Mouse (Mus musculus): Measurements from ENCODE around the gene Hacd3. TPM values are rescaled to one million over a fixed set of nuclear protein-coding genes. Genes with fewer than 3 reads are reported as not detected.
"Not testable (repeated sequence)": the region's sequence is repeated elsewhere in the genome, so short reads cannot be mapped to it uniquely, and the experiment has no call there.

Hacd3 gene
- polyA plus RNA-seq, 1 experiment from 2014 or later = 108 TPM

- no peak overlapping the region for H3K27ac ChIP-seq
Measured at GRCm38 (mm10) chr9:65016241-65016977, 5.1 kb downstream of the Hacd3 start.

GRCm38 (mm10) chr9:65015461-65016222, 5.9 kb downstream of the Hacd3 start:
- H3K9ac ChIP-seq = no peak overlapping the region
- no peak overlapping the region for H3K27ac ChIP-seq
- H3K36me3 ChIP-seq = no peaks in the 10 kb centered on the region
- no peaks in the 10 kb centered on the region for H3K9me3 ChIP-seq
- WGBS = 82% methylated on average over 7 of the region's 7 CpGs
- no peak for ATAC-seq (ENCODE audit: insufficient number of reproducible peaks, insufficient read depth, low FRiP score, low TSS enrichment)
- no peak overlapping the region for H3K4me3 ChIP-seq
- peaks cover 26% of the 10 kb centered on the region for H3K4me1 ChIP-seq
- no peak overlapping the region for H3K4me2 ChIP-seq (replicated peaks)
- no peaks in the 10 kb centered on the region for H3K27me3 ChIP-seq

More at GRCm38 (mm10) chr9:65016241-65016977, 5.1 kb downstream of the Hacd3 start:
- Histone ChIP-seq H3K4me2 (replicated peaks) (no peak overlapping the region), H3K27me3 (no peaks in the 10 kb centered on the region), H3K9ac (no peak overlapping the region), H3K36me3 (no peaks in the 10 kb centered on the region), H3K4me3 (no peak overlapping the region), H3K9me3 (no peaks in the 10 kb centered on the region), H3K4me1 (peaks cover 29% of the 10 kb centered on the region)
- WGBS = 83% methylated on average over 4 of the region's 4 CpGs
- ATAC-seq (ENCODE audit: insufficient number of reproducible peaks, insufficient read depth, low FRiP score, low TSS enrichment) = no peak

GRCm38 (mm10) chr9:65011304-65011703, 10.2 kb downstream of the Hacd3 start:
- H3K27ac ChIP-seq = no peak overlapping the region
- H3K36me3 ChIP-seq = peaks cover 18% of the 10 kb centered on the region
- H3K27me3 ChIP-seq = no peaks in the 10 kb centered on the region
- H3K4me1 ChIP-seq = no peaks in the 10 kb centered on the region
- H3K9me3 ChIP-seq = no peaks in the 10 kb centered on the region
- no peak for ATAC-seq (ENCODE audit: insufficient number of reproducible peaks, insufficient read depth, low FRiP score, low TSS enrichment)
- H3K9ac ChIP-seq = no peak overlapping the region
- no peak overlapping the region for H3K4me2 ChIP-seq (replicated peaks)
- WGBS = 58% methylated on average over 6 of the region's 6 CpGs
- no peak overlapping the region for H3K4me3 ChIP-seq

GRCm38 (mm10) chr9:65010632-65011031, 10.9 kb downstream of the Hacd3 start:
- H3K4me3 ChIP-seq = no peak overlapping the region
- H3K36me3 ChIP-seq = peaks cover 24% of the 10 kb centered on the region
- WGBS = 87% methylated on average over 8 of the region's 8 CpGs
- H3K27me3 ChIP-seq = no peaks in the 10 kb centered on the region
- H3K4me2 ChIP-seq (replicated peaks) = no peak overlapping the region
- H3K27ac ChIP-seq = no peak overlapping the region
- ATAC-seq (ENCODE audit: insufficient number of reproducible peaks, insufficient read depth, low FRiP score, low TSS enrichment) = no peak
- no peak overlapping the region for H3K9ac ChIP-seq
- H3K4me1 ChIP-seq = no peaks in the 10 kb centered on the region
- H3K9me3 ChIP-seq = no peaks in the 10 kb centered on the region

GRCm38 (mm10) chr9:65005737-65006136, 15.8 kb downstream of the Hacd3 start:
- H3K27me3 ChIP-seq = no peaks in the 10 kb centered on the region
- no peak overlapping the region for H3K9ac ChIP-seq
- H3K4me1 ChIP-seq = no peaks in the 10 kb centered on the region
- no peaks in the 10 kb centered on the region for H3K9me3 ChIP-seq
- H3K4me2 ChIP-seq (replicated peaks) = no peak overlapping the region
- no peak overlapping the region for H3K27ac ChIP-seq
- H3K36me3 ChIP-seq = peaks cover 57% of the 10 kb centered on the region
- WGBS = 97% methylated on average over 8 of the region's 8 CpGs
- H3K4me3 ChIP-seq = no peak overlapping the region
- ATAC-seq (ENCODE audit: insufficient number of reproducible peaks, insufficient read depth, low FRiP score, low TSS enrichment) = no peak

GRCm38 (mm10) chr9:65001481-65001880, 20.0 kb downstream of the Hacd3 start:
- 64% methylated on average over 4 of the region's 4 CpGs for WGBS
- Histone ChIP-seq H3K27me3 (no peaks in the 10 kb centered on the region), H3K4me3 (no peak overlapping the region), H3K4me1 (no peaks in the 10 kb centered on the region), H3K36me3 (peaks cover 69% of the 10 kb centered on the region), H3K4me2 (replicated peaks) (no peak overlapping the region), H3K9ac (no peak overlapping the region), H3K9me3 (no peaks in the 10 kb centered on the region), H3K27ac (no peak overlapping the region)
- no peak for ATAC-seq (ENCODE audit: insufficient number of reproducible peaks, insufficient read depth, low FRiP score, low TSS enrichment)

- WGBS = 93% methylated on average over 1 of the region's 1 CpGs
- not testable (repeated sequence) for H3K27me3 ChIP-seq; ATAC-seq (ENCODE audit: insufficient number of reproducible peaks, insufficient read depth, low FRiP score, low TSS enrichment); H3K4me2 ChIP-seq (replicated peaks); H3K27ac ChIP-seq; H3K4me3 ChIP-seq; H3K9me3 ChIP-seq; H3K4me1 ChIP-seq; H3K9ac ChIP-seq
- H3K36me3 ChIP-seq = peaks cover 65% of the 10 kb centered on the region
Measured at GRCm38 (mm10) chr9:64995464-64995863, 26.0 kb downstream of the Hacd3 start.

- Histone ChIP-seq H3K4me2 (replicated peaks) (no peak overlapping the region), H3K9ac (no peak overlapping the region), H3K27me3 (no peaks in the 10 kb centered on the region), H3K9me3 (no peaks in the 10 kb centered on the region), H3K27ac (no peak overlapping the region), H3K4me1 (no peaks in the 10 kb centered on the region), H3K36me3 (peaks cover 77% of the 10 kb centered on the region), H3K4me3 (no peak overlapping the region)
- 84% methylated on average over 7 of the region's 7 CpGs for WGBS
- ATAC-seq (ENCODE audit: insufficient number of reproducible peaks, insufficient read depth, low FRiP score, low TSS enrichment) = no peak
Measured at GRCm38 (mm10) chr9:64990291-64990690, 31.2 kb downstream of the Hacd3 start.

- no peak overlapping the region for H3K4me2 ChIP-seq (replicated peaks)
- peaks cover 86% of the 10 kb centered on the region for H3K36me3 ChIP-seq
- no peaks in the 10 kb centered on the region for H3K9me3 ChIP-seq
- no peaks in the 10 kb centered on the region for H3K4me1 ChIP-seq
- H3K27me3 ChIP-seq = no peaks in the 10 kb centered on the region
- no peak for ATAC-seq (ENCODE audit: insufficient number of reproducible peaks, insufficient read depth, low FRiP score, low TSS enrichment)
- 93% methylated on average over 6 of the region's 6 CpGs for WGBS
- H3K27ac ChIP-seq = no peak overlapping the region
- H3K4me3 ChIP-seq = no peak overlapping the region
- H3K9ac ChIP-seq = no peak overlapping the region
Measured at GRCm38 (mm10) chr9:64988443-64988842, 33.0 kb downstream of the Hacd3 start.

- no peak for ATAC-seq (ENCODE audit: insufficient number of reproducible peaks, insufficient read depth, low FRiP score, low TSS enrichment)
- Histone ChIP-seq H3K9me3 (no peaks in the 10 kb centered on the region), H3K27ac (no peak overlapping the region), H3K4me2 (replicated peaks) (no peak overlapping the region), H3K4me3 (no peak overlapping the region), H3K9ac (no peak overlapping the region), H3K4me1 (no peaks in the 10 kb centered on the region), H3K27me3 (no peaks in the 10 kb centered on the region), H3K36me3 (peaks cover 86% of the 10 kb centered on the region)
- 97% methylated on average over 2 of the region's 2 CpGs for WGBS
Measured at GRCm38 (mm10) chr9:64987651-64988050, 33.8 kb downstream of the Hacd3 start.

GRCm38 (mm10) chr9:64985807-64986206, 35.7 kb downstream of the Hacd3 start:
- no peak overlapping the region for H3K4me2 ChIP-seq (replicated peaks)
- 87% methylated on average over 9 of the region's 9 CpGs for WGBS
- no peaks in the 10 kb centered on the region for H3K9me3 ChIP-seq
- H3K4me1 ChIP-seq = no peaks in the 10 kb centered on the region
- H3K4me3 ChIP-seq = no peak overlapping the region
- H3K27ac ChIP-seq = no peak overlapping the region
- ATAC-seq (ENCODE audit: insufficient number of reproducible peaks, insufficient read depth, low FRiP score, low TSS enrichment) = no peak
- no peaks in the 10 kb centered on the region for H3K27me3 ChIP-seq
- no peak overlapping the region for H3K9ac ChIP-seq
- H3K36me3 ChIP-seq = peaks cover 91% of the 10 kb centered on the region

Measured in embryonic facial prominence, embryonic 12.5 days (tissue).